Mouse (Mus musculus): ENCODE data around the gene Defb21.

Gene Defb21

GRCm38 (mm10) chr2:152607746-152608145 is 35.2 kb downstream of the Defb21 start:
- no peak for DNase-seq (ENCODE audit: low spot score)

GRCm38 (mm10) chr2:152608719-152609118 is 36.2 kb downstream of the Defb21 start:
- DNase-seq (ENCODE audit: low spot score), result no peak

GRCm38 (mm10) chr2:152612193-152612592 is 39.6 kb downstream of the Defb21 start:
- DNase-seq (ENCODE audit: low spot score), result no peak

- DNase-seq (ENCODE audit: low spot score), result no peak
These were observed 43.0 kb downstream of the Defb21 start for GRCm38 (mm10) chr2:152615563-152615962.

GRCm38 (mm10) chr2:152616470-152616869 is 43.9 kb downstream of the Defb21 start:
- no peak for DNase-seq (ENCODE audit: low spot score)

- no peak for DNase-seq (ENCODE audit: low spot score)
These were observed 44.8 kb downstream of the Defb21 start for GRCm38 (mm10) chr2:152617374-152617773.

- no peak for DNase-seq (ENCODE audit: low spot score)
These were observed 48.0 kb downstream of the Defb21 start for GRCm38 (mm10) chr2:152620367-152621134.

- DNase-seq (ENCODE audit: low spot score), result no peak
These were observed 49.6 kb downstream of the Defb21 start for GRCm38 (mm10) chr2:152622151-152622550.

- DNase-seq (ENCODE audit: low spot score), result no peak
These were observed 50.4 kb downstream of the Defb21 start, which contains the start of gene Defb25 for GRCm38 (mm10) chr2:152622953-152623352. Gene Defb25 (minus strand): TSS chr2:152623053.
